Mouse (Mus musculus): ENCODE measurements around the gene Capn7.

Gene Capn7

GRCm38 (mm10) chr14:31336369-31337155, at the start of gene Capn7:
TSS of gene Capn7 (plus strand) at chr14:31336638.
- DNase-seq (ENCODE audit: low read depth, low spot score) = peak; percentile 100

GRCm38 (mm10) chr14:31313192-31313591, 23.2 kb upstream of the Capn7 start:
- DNase-seq (ENCODE audit: low read depth, low spot score) = no peak

GRCm38 (mm10) chr14:31316613-31317012, 19.8 kb upstream of the Capn7 start:
- no peak for DNase-seq (ENCODE audit: low read depth, low spot score)

GRCm38 (mm10) chr14:31317754-31318153, 18.7 kb upstream of the Capn7 start:
- DNase-seq (ENCODE audit: low read depth, low spot score) = no peak

- no peak for DNase-seq (ENCODE audit: low read depth, low spot score)
These were observed 16.9 kb upstream of the Capn7 start for GRCm38 (mm10) chr14:31319546-31319945.

GRCm38 (mm10) chr14:31321181-31321580, 15.3 kb upstream of the Capn7 start:
- DNase-seq (ENCODE audit: low read depth, low spot score) = no peak

GRCm38 (mm10) chr14:31322191-31322590, 14.2 kb upstream of the Capn7 start:
- DNase-seq (ENCODE audit: low read depth, low spot score) = no peak

GRCm38 (mm10) chr14:31323189-31323588, 13.2 kb upstream of the Capn7 start:
- DNase-seq (ENCODE audit: low read depth, low spot score) = peak; percentile 15

GRCm38 (mm10) chr14:31323849-31324792, 12.3 kb upstream of the Capn7 start, which contains the start of gene Dnah1:
TSS of gene Dnah1 (minus strand) at chr14:31323896.
- DNase-seq (ENCODE audit: low read depth, low spot score) = peak; percentile 10

GRCm38 (mm10) chr14:31324851-31325250, 11.6 kb upstream of the Capn7 start:
- no peak for DNase-seq (ENCODE audit: low read depth, low spot score)

GRCm38 (mm10) chr14:31325551-31325950, 10.9 kb upstream of the Capn7 start:
- no peak for DNase-seq (ENCODE audit: low read depth, low spot score)

GRCm38 (mm10) chr14:31326770-31327169, 9.7 kb upstream of the Capn7 start:
- no peak for DNase-seq (ENCODE audit: low read depth, low spot score)

- no peak for DNase-seq (ENCODE audit: low read depth, low spot score)
These were observed 9.2 kb upstream of the Capn7 start for GRCm38 (mm10) chr14:31327196-31327595.

- DNase-seq (ENCODE audit: low read depth, low spot score) = peak; percentile 35
These were observed 8.8 kb upstream of the Capn7 start for GRCm38 (mm10) chr14:31327681-31328080.

GRCm38 (mm10) chr14:31329741-31330140, 6.7 kb upstream of the Capn7 start:
- no peak for DNase-seq (ENCODE audit: low read depth, low spot score)

GRCm38 (mm10) chr14:31330957-31331356, 5.5 kb upstream of the Capn7 start:
- no peak for DNase-seq (ENCODE audit: low read depth, low spot score)

- DNase-seq (ENCODE audit: low read depth, low spot score) = peak; percentile 56
These were observed 673 bp upstream of the Capn7 start for GRCm38 (mm10) chr14:31335765-31336164.

- no peak for DNase-seq (ENCODE audit: low read depth, low spot score)
These were observed 968 bp downstream of the Capn7 start for GRCm38 (mm10) chr14:31337406-31337805.

- DNase-seq (ENCODE audit: low read depth, low spot score) = no peak
These were observed 1.5 kb downstream of the Capn7 start for GRCm38 (mm10) chr14:31337947-31338346.

GRCm38 (mm10) chr14:31343241-31343640, 6.8 kb downstream of the Capn7 start:
- DNase-seq (ENCODE audit: low read depth, low spot score) = no peak

GRCm38 (mm10) chr14:31345367-31345766, 8.9 kb downstream of the Capn7 start:
- no peak for DNase-seq (ENCODE audit: low read depth, low spot score)

- DNase-seq (ENCODE audit: low read depth, low spot score) = no peak
These were observed 25.8 kb downstream of the Capn7 start for GRCm38 (mm10) chr14:31362236-31362635.

All from brain, adult 2 months (tissue).